Mouse (Mus musculus): Measurements from ENCODE around the gene Pdzd8.

The Pdzd8 gene

DNA sequence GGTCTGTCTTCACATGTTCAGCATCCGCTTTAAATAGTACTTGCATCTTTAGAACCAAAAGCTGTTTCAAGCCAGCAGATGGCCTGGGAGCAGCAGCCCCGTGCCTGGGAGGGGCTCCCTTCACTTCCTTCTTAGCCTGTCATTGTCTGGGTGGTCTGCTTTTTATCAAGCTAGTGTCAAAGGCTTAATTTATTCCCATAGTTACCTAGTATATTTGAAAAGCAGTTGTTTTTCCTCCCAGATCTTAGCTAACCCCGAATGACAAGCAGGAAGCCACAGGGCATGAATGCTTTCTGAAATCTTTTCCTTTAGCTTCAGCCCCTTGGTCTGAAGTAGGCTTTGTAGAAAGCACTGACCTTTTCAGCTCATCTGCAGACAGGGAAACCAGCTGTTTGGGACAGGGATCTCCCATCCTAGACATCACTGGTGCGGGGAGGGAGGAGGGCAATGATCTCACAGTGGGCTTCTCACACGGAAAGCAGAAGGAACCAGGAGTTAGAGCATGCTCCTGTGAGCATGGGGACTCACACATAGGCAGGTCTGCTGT lies 78.1 kb downstream of the Pdzd8 start:
- DNase-seq (ENCODE audit: low spot score): no peak

GRCm38 (mm10) chr19:59265907-59266306 lies 79.7 kb downstream of the Pdzd8 start:
- DNase-seq (ENCODE audit: low spot score): no peak

DNA sequence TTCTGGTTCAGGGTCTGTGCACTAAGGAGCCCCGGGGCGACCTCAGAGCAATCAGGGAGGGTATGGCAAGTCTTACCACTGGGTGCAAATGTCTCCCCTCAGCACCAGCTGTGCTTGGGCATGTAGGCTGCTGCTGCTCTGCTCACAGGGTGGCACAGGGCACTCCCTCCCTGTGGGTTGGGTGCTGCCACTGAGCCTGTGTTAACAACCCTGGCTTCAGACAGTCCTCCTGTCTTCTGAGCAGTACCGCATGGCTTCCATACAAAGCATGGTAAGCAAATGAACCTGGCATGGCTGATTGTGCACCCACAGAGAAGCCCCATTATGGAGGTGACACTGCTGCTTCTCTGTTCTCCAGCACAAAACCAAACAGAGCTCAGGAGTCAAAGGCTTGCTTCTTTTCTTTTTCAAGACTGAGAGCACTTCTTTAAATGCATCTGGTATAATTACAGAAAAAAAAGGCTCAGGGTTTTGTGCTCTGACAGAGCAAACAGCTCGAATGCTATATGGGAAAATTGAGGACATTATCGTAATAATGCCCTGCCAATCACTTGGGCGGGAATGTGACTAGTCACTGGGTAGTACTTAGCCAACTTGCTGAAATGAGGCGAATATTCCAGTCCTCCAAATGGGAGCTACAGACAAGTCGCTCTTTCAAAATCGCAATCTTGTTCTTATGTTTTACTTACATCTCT lies 80.6 kb downstream of the Pdzd8 start:
- DNase-seq (ENCODE audit: low spot score): no peak

- no peak for DNase-seq (ENCODE audit: low spot score)
Observed at GRCm38 (mm10) chr19:59263171-59263570, 82.4 kb downstream of the Pdzd8 start.

- no peak for DNase-seq (ENCODE audit: low spot score)
Observed at GRCm38 (mm10) chr19:59261604-59262003, 84.0 kb downstream of the Pdzd8 start.

- DNase-seq (ENCODE audit: low spot score): no peak
Observed at GRCm38 (mm10) chr19:59260718-59261442, 84.7 kb downstream of the Pdzd8 start, which contains the start of gene Slc18a2. TSS of gene Slc18a2 (plus strand) at chr19:59260896.

GRCm38 (mm10) chr19:59259633-59260032 lies 85.9 kb downstream of the Pdzd8 start:
- no peak for DNase-seq (ENCODE audit: low spot score)

GRCm38 (mm10) chr19:59252651-59253050 lies 92.9 kb downstream of the Pdzd8 start:
- no peak for DNase-seq (ENCODE audit: low spot score)

DNA sequence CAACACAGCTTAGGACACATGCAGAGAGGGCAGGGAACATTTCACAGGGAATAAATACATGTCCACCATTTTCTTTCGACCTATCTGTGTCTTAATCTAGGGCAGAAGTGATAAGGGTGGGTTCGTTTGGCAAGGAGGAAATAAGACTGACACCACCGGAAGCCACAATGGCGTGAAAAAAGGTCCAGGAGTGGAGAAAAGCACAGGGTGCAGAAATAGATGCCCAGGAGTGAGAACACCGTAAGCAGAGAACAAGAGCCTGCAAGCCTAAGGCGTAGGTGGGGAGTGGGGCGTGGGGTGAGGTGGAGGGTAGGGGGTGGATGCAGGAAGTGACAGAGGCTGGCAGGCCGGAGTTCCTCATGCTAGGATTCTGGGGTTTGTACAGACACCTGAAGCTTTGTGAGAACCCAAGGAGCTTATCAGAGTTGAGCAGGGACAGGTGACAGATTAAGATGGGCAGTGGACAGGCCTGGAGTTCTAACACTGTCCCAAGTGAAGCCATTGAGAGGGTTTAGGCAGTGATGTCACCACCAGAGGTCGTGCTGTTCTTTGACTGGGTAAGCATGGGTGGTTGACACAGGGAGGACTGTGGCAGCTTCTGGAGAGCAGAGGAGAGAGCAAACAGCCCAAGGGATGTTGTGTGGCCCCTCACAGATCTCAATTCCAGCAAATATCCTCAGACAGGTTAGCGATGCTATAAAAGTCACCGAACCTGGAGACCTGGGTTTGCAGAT lies 96.9 kb downstream of the Pdzd8 start:
- DNase-seq (ENCODE audit: low spot score): no peak

GRCm38 (mm10) chr19:59248144-59248543 lies 97.4 kb downstream of the Pdzd8 start:
- no peak for DNase-seq (ENCODE audit: low spot score)
